Mouse (Mus musculus) MEL (cell line): ENCODE data around the gene Galnt10. TPM values are rescaled to one million over a fixed set of nuclear protein-coding genes. Genes with fewer than 3 reads are reported as not detected.

Source experiments
- DNase-seq: peaks from one replicate; pipeline ENCODE4 v3.0.0; 2011; ENCODE audit warnings: low read depth, low spot score
- H3K27ac ChIP-seq: 2 replicates; pipeline ENCODE4 v1.5.1; 2012; ENCODE audit warnings: low read depth, mild to moderate bottlenecking, control low read depth, low read length, moderate library complexity; ENCODE audit not compliant: control insufficient read depth
- H3K27me3 ChIP-seq, 2 experiments: fragments of 150-350 bp in 1 of 2; sonication (generic) in 1 of 2; 2 replicates each; pipeline ENCODE4 v1.6.1; 2012; ENCODE audit warnings: low read length in 2 of 2, mild to moderate bottlenecking in 2 of 2, improper control_type of control experiment in 1 of 2, moderate library complexity in 1 of 2; ENCODE audit not compliant: insufficient read depth in 2 of 2, control insufficient read depth in 1 of 2
- H3K36me3 ChIP-seq, 2 experiments: 2 replicates each; pipeline ENCODE4 v1.6.1; 2012 to 2014; ENCODE audit warnings: low read length in 2 of 2, improper control_type of control experiment in 1 of 2, inconsistent platforms in 1 of 2, mild to moderate bottlenecking in 1 of 2; ENCODE audit not compliant: insufficient read depth in 2 of 2, control insufficient read depth in 1 of 2
- H3K4me1 ChIP-seq, 2 experiments: fragments of 150-350 bp in 1 of 2; sonication (generic) in 1 of 2; 2 replicates each; pipeline ENCODE4 v1.6.1; 2012; ENCODE audit warnings: low read length in 2 of 2, improper control_type of control experiment in 1 of 2, mild to moderate bottlenecking in 1 of 2; ENCODE audit not compliant: insufficient read depth in 2 of 2, control insufficient read depth in 1 of 2
- H3K4me3 ChIP-seq, 2 experiments: fragments of 150-350 bp in 1 of 2; sonication (generic) in 1 of 2; 2 replicates each; pipeline ENCODE4 v1.5.1; 2012; ENCODE audit warnings: low read depth in 2 of 2, low read length in 2 of 2, mild to moderate bottlenecking in 2 of 2, moderate library complexity in 2 of 2, control low read depth in 1 of 2, improper control_type of control experiment in 1 of 2; ENCODE audit not compliant: control insufficient read depth in 1 of 2, insufficient read depth in 1 of 2
- H3K79me2 ChIP-seq: 2 replicates; pipeline ENCODE4 v1.6.1; 2012; ENCODE audit warnings: mild to moderate bottlenecking, low read length, moderate library complexity; ENCODE audit not compliant: control insufficient read depth, poor library complexity, insufficient read depth
- H3K9ac ChIP-seq: 2 replicates; pipeline ENCODE4 v1.6.1; 2012; ENCODE audit warnings: low read depth, mild to moderate bottlenecking, control low read depth, low read length, moderate library complexity; ENCODE audit not compliant: control insufficient read depth, poor library complexity, severe bottlenecking
- H3K9me3 ChIP-seq: fragments of 150-350 bp; sonication (generic); replicated peaks from 2 replicates; pipeline ENCODE4 v1.6.1; 2012; ENCODE audit warnings: mild to moderate bottlenecking, low read length, improper control_type of control experiment, moderate library complexity; ENCODE audit not compliant: insufficient read depth
- BHLHE40 ChIP-seq: IDR thresholded peaks from 2 replicates; pipeline ENCODE4 v1.6.1; 2012; ENCODE audit warnings: low read depth, mild to moderate bottlenecking, inconsistent platforms, low read length, improper control_type of control experiment, borderline replicate concordance
- CHD1 ChIP-seq: IDR thresholded peaks from 2 replicates; pipeline ENCODE4 v1.6.1; 2012; ENCODE audit warnings: low read depth, mild to moderate bottlenecking, inconsistent platforms, low read length, improper control_type of control experiment
- CHD2 ChIP-seq: IDR thresholded peaks from 2 replicates; pipeline ENCODE4 v1.6.1; 2011; ENCODE audit warnings: low read length, improper control_type of control experiment
- ELF1 ChIP-seq: IDR thresholded peaks from 2 replicates; pipeline ENCODE4 v1.6.1; 2014; ENCODE audit warnings: low read depth, mild to moderate bottlenecking, inconsistent platforms, low read length, improper control_type of control experiment, moderate library complexity
- EP300 ChIP-seq, 2 experiments: IDR thresholded peaks; 2 replicates each; pipeline ENCODE4 v1.6.1; 2011; ENCODE audit warnings: improper control_type of control experiment in 2 of 2, low read length in 2 of 2, low read depth in 1 of 2, mild to moderate bottlenecking in 1 of 2
- ETS1 ChIP-seq: IDR thresholded peaks from 2 replicates; pipeline ENCODE4 v1.6.1; 2012; ENCODE audit warnings: low read depth, mild to moderate bottlenecking, inconsistent platforms, low read length, improper control_type of control experiment, moderate library complexity
- GABPA ChIP-seq: IDR thresholded peaks from 2 replicates; pipeline ENCODE4 v1.6.1; 2012; ENCODE audit warnings: low read depth, mild to moderate bottlenecking, inconsistent platforms, low read length, improper control_type of control experiment, moderate library complexity
- GATA1 ChIP-seq: IDR thresholded peaks from 2 replicates; pipeline ENCODE4 v1.6.1; 2011; ENCODE audit warnings: low read depth, low read length, improper control_type of control experiment
- HCFC1 ChIP-seq: IDR thresholded peaks from 2 replicates; pipeline ENCODE4 v1.6.1; 2012; ENCODE audit warnings: low read depth, mild to moderate bottlenecking, inconsistent platforms, low read length, improper control_type of control experiment, moderate library complexity
- JUND ChIP-seq: IDR thresholded peaks from 2 replicates; pipeline ENCODE4 v1.6.1; 2011; ENCODE audit warnings: low read depth, mild to moderate bottlenecking, improper control_type of control experiment, low read length
- MAFK ChIP-seq: IDR thresholded peaks from 2 replicates; pipeline ENCODE4 v1.6.1; 2011; ENCODE audit warnings: low read depth, mild to moderate bottlenecking, low read length, improper control_type of control experiment, borderline replicate concordance
- MAZ ChIP-seq: IDR thresholded peaks from 2 replicates; pipeline ENCODE4 v1.6.1; 2012; ENCODE audit warnings: low read depth, mild to moderate bottlenecking, inconsistent platforms, low read length, improper control_type of control experiment
- MEF2A ChIP-seq: IDR thresholded peaks from 2 replicates; pipeline ENCODE4 v1.6.1; 2014; ENCODE audit warnings: low read depth, mild to moderate bottlenecking, inconsistent platforms, low read length, improper control_type of control experiment; ENCODE audit not compliant: poor library complexity, insufficient replicate concordance, severe bottlenecking; ENCODE audit errors: extremely low read depth
- MXI1 ChIP-seq: IDR thresholded peaks from 2 replicates; pipeline ENCODE4 v1.6.1; 2011; ENCODE audit warnings: mild to moderate bottlenecking, low read depth, low read length, improper control_type of control experiment
- MYB ChIP-seq: IDR thresholded peaks from 2 replicates; pipeline ENCODE4 v1.6.1; 2011; ENCODE audit warnings: mild to moderate bottlenecking, low read depth, low read length, improper control_type of control experiment
- MYC ChIP-seq: IDR thresholded peaks from 2 replicates; pipeline ENCODE4 v1.6.1; 2011; ENCODE audit warnings: low read depth, mild to moderate bottlenecking, low read length, improper control_type of control experiment, moderate library complexity
- NRF1 ChIP-seq: IDR thresholded peaks from 2 replicates; pipeline ENCODE4 v1.6.1; 2014; ENCODE audit warnings: low read depth, mild to moderate bottlenecking, inconsistent platforms, low read length, improper control_type of control experiment, moderate library complexity; ENCODE audit not compliant: poor library complexity, insufficient read depth, severe bottlenecking
- POLR2A ChIP-seq, 2 experiments: IDR thresholded peaks; 2 replicates each; pipeline ENCODE4 v1.6.1; 2011 to 2012; ENCODE audit warnings: low read length in 2 of 2, mild to moderate bottlenecking in 2 of 2, control low read depth in 1 of 2, improper control_type of control experiment in 1 of 2, low read depth in 1 of 2, moderate library complexity in 1 of 2; ENCODE audit not compliant: control insufficient read depth in 1 of 2, insufficient read depth in 1 of 2, poor library complexity in 1 of 2
- RCOR1 ChIP-seq: IDR thresholded peaks from 2 replicates; pipeline ENCODE4 v1.6.1; 2012; ENCODE audit warnings: low read depth, mild to moderate bottlenecking, inconsistent platforms, low read length, improper control_type of control experiment
- SIN3A ChIP-seq: IDR thresholded peaks from 2 replicates; pipeline ENCODE4 v1.6.1; 2012; ENCODE audit warnings: low read length, improper control_type of control experiment, inconsistent platforms
- TAL1 ChIP-seq: IDR thresholded peaks from 2 replicates; pipeline ENCODE4 v1.6.1; 2012; ENCODE audit warnings: mild to moderate bottlenecking, inconsistent platforms, low read length, moderate library complexity, mixed read lengths
- TCF12 ChIP-seq: IDR thresholded peaks from 2 replicates; pipeline ENCODE4 v1.6.1; 2014; ENCODE audit warnings: low read depth, mild to moderate bottlenecking, inconsistent platforms, low read length, improper control_type of control experiment, moderate library complexity
- USF1 ChIP-seq: IDR thresholded peaks from 2 replicates; pipeline ENCODE4 v1.6.1; 2014; ENCODE audit warnings: low read depth, mild to moderate bottlenecking, inconsistent platforms, low read length, improper control_type of control experiment, moderate library complexity
- ZC3H11A ChIP-seq: IDR thresholded peaks from 2 replicates; pipeline ENCODE4 v1.6.1; 2012; ENCODE audit warnings: low read depth, mild to moderate bottlenecking, inconsistent platforms, low read length, improper control_type of control experiment
- ZKSCAN1 ChIP-seq: IDR thresholded peaks from 2 replicates; pipeline ENCODE4 v1.6.1; 2012; ENCODE audit warnings: low read depth, mild to moderate bottlenecking, inconsistent platforms, low read length, improper control_type of control experiment, moderate library complexity
- ZMIZ1 ChIP-seq: IDR thresholded peaks from 2 replicates; pipeline ENCODE4 v1.6.1; 2012; ENCODE audit warnings: low read depth, mild to moderate bottlenecking, inconsistent platforms, low read length, improper control_type of control experiment, moderate library complexity
- polyA plus RNA-seq, 2 experiments: library from polyadenylated mRNA; stranded (reverse) in 1 of 2; unstranded in 1 of 2; fragments of >175 nt in 1 of 2; fragments of >200 nt in 1 of 2; gene quantifications; 2 replicates each; pipeline versions ENCODE4 v1.2.1 to v1.2.4; 2012; ENCODE audit warnings: low replicate concordance in 2 of 2, low read depth in 1 of 2; ENCODE audit not compliant: insufficient read length in 2 of 2, insufficient read depth in 1 of 2, missing spikeins in 1 of 2
- total RNA-seq: library from RNA; depleted of rRNA; stranded (reverse); fragments of 300-350 nt; gene quantifications from 2 replicates; pipeline ENCODE4 v1.2.3, GENCODE M21; 2012

Galnt10 gene
- total and polyA plus RNA-seq, 3 experiments, result 26.7 to 27.4 TPM; not detected in 1

GRCm38 (mm10) chr11:57687258-57687657 is 42.0 kb downstream of the Galnt10 start:
- TF ChIP-seq ELF1 (no peak), NRF1 (no peak), CHD1 (no peak), GATA1 (peak; percentile 87), ZC3H11A (no peak), TCF12 (peak; percentile 59), ETS1 (peak; percentile 42; the same call in 1 of the 2 replicates), ZMIZ1 (no peak), EP300 (IDR thresholded peaks at IDR 0.05; ENCODE audit: low read depth in 1 of 2, low read length in 2 of 2) (peak; percentile 49 to 64; a peak in 3 of 4 replicates), POLR2A (IDR thresholded peaks at IDR 0.05; ENCODE audit: control insufficient read depth in 1 of 2, insufficient read depth in 1 of 2, low read depth in 1 of 2, low read length in 2 of 2, poor library complexity in 1 of 2) (0 out of 4 replicates have a peak, but pooled peaks of 1 of the 2 experiments have one; percentile 23), MAZ (no peak), SIN3A (0 out of 2 replicates have a peak, but pooled peaks have one; percentile 11), RCOR1 (peak; percentile 10; the same call in 1 of the 2 replicates), HCFC1 (no peak), MEF2A (no peak)
- TF ChIP-seq, all 39 proteins: peak for 7
- Histone ChIP-seq H3K4me1 (peaks cover 20 to 36% of the 10 kb centered on the region in 2 experiments), H3K36me3 (peaks cover 0 to 27% of the 10 kb centered on the region in 2 experiments; a peak in 2 of 4 replicates), H3K79me2 (peaks cover 7% of the 10 kb centered on the region; the same call in 1 of the 2 replicates), H3K9ac (no peak overlapping the region), H3K27ac (peak overlapping the region; percentile 72), H3K9me3 (no peaks in the 10 kb centered on the region), H3K4me3 (no peak overlapping the region), H3K27me3 (no peaks in the 10 kb centered on the region)
- DNase-seq, result peak; percentile 68

GRCm38 (mm10) chr11:57688179-57688929 is 43.1 kb downstream of the Galnt10 start:
- no peak overlapping the region for H3K9ac ChIP-seq
- H3K27me3 ChIP-seq, result no peaks in the 10 kb centered on the region
- H3K27ac ChIP-seq, result no peak overlapping the region

More at GRCm38 (mm10) chr11:57688179-57688929, 43.1 kb downstream of the Galnt10 start:
- H3K4me1 ChIP-seq, result peaks cover 20 to 36% of the 10 kb centered on the region in 2 experiments
- no peak for DNase-seq
- H3K79me2 ChIP-seq, result 0 out of 2 replicates have a peak, but pooled peaks cover 7% of the 10 kb centered on the region
- H3K4me3 ChIP-seq, result no peak overlapping the region
- H3K9me3 ChIP-seq, result no peaks in the 10 kb centered on the region
- TF ChIP-seq ZMIZ1, result no peak
- no peak for TF ChIP-seq ZC3H11A
- TF ChIP-seq ZKSCAN1, result no peak
- TF ChIP-seq SIN3A, result no peak
- no peak for TF ChIP-seq MYB
- TF ChIP-seq GABPA, result no peak
- TF ChIP-seq MAZ, result no peak
- TF ChIP-seq POLR2A (IDR thresholded peaks at IDR 0.05; ENCODE audit: control insufficient read depth in 1 of 2, insufficient read depth in 1 of 2, low read depth in 1 of 2, low read length in 2 of 2, poor library complexity in 1 of 2), result no peak
- no peak for TF ChIP-seq MYC
- no peak for TF ChIP-seq MXI1
- no peak for TF ChIP-seq CHD2
- no peak for TF ChIP-seq MAFK
- no peak for TF ChIP-seq TAL1
- TF ChIP-seq RCOR1, result no peak
- TF ChIP-seq JUND, result no peak
- no peak for TF ChIP-seq MEF2A
- no peak for TF ChIP-seq CHD1
- TF ChIP-seq BHLHE40, result no peak
- TF ChIP-seq USF1, result no peak
- TF ChIP-seq HCFC1, result no peak
- H3K36me3 ChIP-seq, result peaks cover 0 to 27% of the 10 kb centered on the region in 2 experiments; a peak in 2 of 4 replicates
